ENCODE assay signal across 7 mouse cellular contexts in the genomic region with DNA sequence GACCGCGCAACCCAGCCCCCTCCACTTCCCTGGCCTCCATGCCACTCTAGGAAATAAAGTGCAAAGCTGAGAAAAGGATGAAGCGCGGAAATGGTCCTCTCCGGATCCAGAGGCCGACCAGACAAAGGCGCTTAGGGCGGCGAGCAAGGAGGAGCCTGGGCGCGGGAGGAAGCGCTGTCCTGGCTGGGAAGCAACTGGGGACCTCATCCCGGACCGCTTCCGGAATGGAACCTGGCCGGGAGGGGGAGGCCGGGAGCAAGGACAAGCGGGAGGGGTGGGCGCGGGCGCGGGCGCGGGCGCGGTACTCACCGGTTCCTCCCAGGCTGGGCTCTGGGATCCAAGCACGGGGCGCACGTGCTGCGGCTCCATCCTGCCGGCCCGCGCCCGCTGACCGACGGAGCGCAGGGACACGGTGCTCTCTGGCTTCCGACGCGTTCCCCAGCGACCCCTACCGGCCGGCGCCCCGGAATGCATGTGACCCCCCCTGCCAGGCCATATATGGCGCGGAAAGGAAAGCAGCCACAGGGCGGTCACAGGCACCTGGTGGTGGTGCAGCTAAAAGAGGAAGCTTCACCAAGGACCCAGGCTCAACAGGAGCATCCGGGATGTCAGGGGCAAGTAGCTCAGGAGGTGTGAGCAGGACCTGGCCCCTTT. TPM values are rescaled to one million over a fixed set of nuclear protein-coding genes. Genes with fewer than 3 reads are reported as not detected.
A peak's percentile ranks its signal among the peaks of the same experiment; 100 is the strongest.
DNase-seq lines count a peak whose midpoint lies in the region; ATAC-seq lines count a peak whose summit lies in the region.
"Not testable (repeated sequence)": the region's sequence is repeated elsewhere in the genome, so short reads cannot be mapped to it uniquely, and the experiment has no call there.

A gene (minus strand): TSS at position 394 of the 654 bp plus-strand sequence.

- H3K9ac ChIP-seq in heart, embryonic 12.5 days: peak within 1 kb of the TSS; percentile 51; the same call in 1 of the 2 replicates
- H3K9ac ChIP-seq in limb, embryonic 11.5 days (ENCODE audit: low read length); midbrain, embryonic 12.5 days (replicated peaks): not testable (repeated sequence)

- ATAC-seq in heart, embryonic 12.5 days (ENCODE audit: insufficient number of reproducible peaks, low FRiP score): not testable (repeated sequence)
- ATAC-seq in limb, embryonic 11.5 days (ENCODE audit: insufficient number of reproducible peaks, low FRiP score, low TSS enrichment, low read depth): 0 out of 2 replicates have a peak, but pooled peaks have one; percentile 82
- ATAC-seq in midbrain, embryonic 12.5 days (ENCODE audit: low FRiP score, low read depth): peak; percentile 94

- peak within 1 kb of the TSS; percentile 79 for H3K27ac ChIP-seq in forebrain, embryonic 10.5 days
- 0 out of 2 replicates have a peak within 1 kb of the TSS, but pooled peaks have one; percentile 21 for H3K27ac ChIP-seq in heart, embryonic 12.5 days (ENCODE audit: poor library complexity, severe bottlenecking)
- H3K27ac ChIP-seq in limb, embryonic 11.5 days (replicated peaks; ENCODE audit: low read depth, low read length); midbrain, embryonic 12.5 days (replicated peaks): not testable (repeated sequence)

- not testable (repeated sequence) for H3K9me3 ChIP-seq in forebrain, embryonic 10.5 days; heart, embryonic 12.5 days (replicated peaks); limb, embryonic 11.5 days (ENCODE audit: control insufficient read depth, low read length); midbrain, embryonic 12.5 days

- not testable (repeated sequence) for H3K4me1 ChIP-seq in forebrain, embryonic 10.5 days; heart, embryonic 12.5 days (replicated peaks); limb, embryonic 11.5 days (ENCODE audit: control insufficient read depth, insufficient read depth, low read length); midbrain, embryonic 12.5 days

- WGBS in forebrain, embryonic 10.5 days: under 1% methylated on average over 40 of the region's 51 CpGs
- 1% methylated on average over 47 of the region's 51 CpGs for WGBS in heart, embryonic 12.5 days
- 1% methylated on average over 33 of the region's 51 CpGs for WGBS in limb, embryonic 11.5 days
- WGBS in midbrain, embryonic 12.5 days: under 1% methylated on average over 37 of the region's 51 CpGs

- H3K4me3 ChIP-seq in forebrain, embryonic 10.5 days: peak within 1 kb of the TSS; percentile 49
- peak within 1 kb of the TSS; percentile 47 for H3K4me3 ChIP-seq in heart, embryonic 12.5 days
- H3K4me3 ChIP-seq in limb, embryonic 11.5 days (ENCODE audit: low read depth, low read length): peak within 1 kb of the TSS; percentile 17; the same call in 1 of the 2 replicates
- peak within 1 kb of the TSS; percentile 40 for H3K4me3 ChIP-seq in midbrain, embryonic 12.5 days

- not testable (repeated sequence) for H3K27me3 ChIP-seq in forebrain, embryonic 10.5 days (ENCODE audit: poor library complexity, severe bottlenecking); heart, embryonic 12.5 days (replicated peaks); limb, embryonic 11.5 days (ENCODE audit: control insufficient read depth, insufficient read depth, low read length); midbrain, embryonic 12.5 days

- DNase-seq in brain, adult 2 months (ENCODE audit: low read depth, low spot score): peak; percentile 63
- DNase-seq in forebrain, embryonic 10.5 days (ENCODE audit: extremely low spot score, low spot score): peak; percentile 77
- DNase-seq in kidney, adult 9 months: peak; percentile 30
- DNase-seq in limb, embryonic 11.5 days (ENCODE audit: low spot score): peak; percentile 86
- peak; percentile 0 for DNase-seq in skeletal muscle tissue, adult 2 months (ENCODE audit: low read depth, low spot score)

- H3K36me3 ChIP-seq in forebrain, embryonic 10.5 days (replicated peaks); heart, embryonic 12.5 days; limb, embryonic 11.5 days (ENCODE audit: control insufficient read depth, insufficient read depth, low read length); midbrain, embryonic 12.5 days: not testable (repeated sequence)

- H3K4me2 ChIP-seq in heart, embryonic 12.5 days: peak within 1 kb of the TSS; percentile 63
- peak within 1 kb of the TSS; percentile 25; the same call in 1 of the 2 replicates for H3K4me2 ChIP-seq in limb, embryonic 11.5 days (ENCODE audit: low read depth, severe bottlenecking)
- H3K4me2 ChIP-seq in midbrain, embryonic 12.5 days (replicated peaks): peak within 1 kb of the TSS; percentile 49

RNA-seq across cellular contexts. Expression of the gene that starts here (rescaled TPM):
- polyA plus RNA-seq in forebrain, embryonic 10.5 days (2016; fragmentation: Nextera tagmentation; extraction: Ambion mirVana): 2.5 and 2.9 TPM in 2 replicates
- 2.6 and 2.9 TPM in 2 replicates for polyA plus RNA-seq in heart, embryonic 12.5 days (2016; fragmentation: Nextera tagmentation; extraction: Ambion mirVana)
- 2.9 and 3.2 TPM in 2 replicates for polyA plus RNA-seq in limb, embryonic 11.5 days (2014; fragmentation: Nextera tagmentation; extraction: Ambion mirVana)
- polyA plus RNA-seq in midbrain, embryonic 12.5 days (2016; fragmentation: Nextera tagmentation; extraction: Ambion mirVana): 2.4 and 2.5 TPM in 2 replicates

Comparison
In these comparisons a context has a peak if more than half of its experiments do, and no peak if none do; other contexts are left out.
1. DNase-seq: peak in every context shown above with its lines; median percentile 86 in limb, embryonic 11.5 days; 77 in forebrain, embryonic 10.5 days; 63 in brain, adult 2 months; 30 in kidney, adult 9 months; 0 in skeletal muscle tissue, adult 2 months.